ENCODE assay signal across 11 mouse cellular contexts in the genomic region with DNA sequence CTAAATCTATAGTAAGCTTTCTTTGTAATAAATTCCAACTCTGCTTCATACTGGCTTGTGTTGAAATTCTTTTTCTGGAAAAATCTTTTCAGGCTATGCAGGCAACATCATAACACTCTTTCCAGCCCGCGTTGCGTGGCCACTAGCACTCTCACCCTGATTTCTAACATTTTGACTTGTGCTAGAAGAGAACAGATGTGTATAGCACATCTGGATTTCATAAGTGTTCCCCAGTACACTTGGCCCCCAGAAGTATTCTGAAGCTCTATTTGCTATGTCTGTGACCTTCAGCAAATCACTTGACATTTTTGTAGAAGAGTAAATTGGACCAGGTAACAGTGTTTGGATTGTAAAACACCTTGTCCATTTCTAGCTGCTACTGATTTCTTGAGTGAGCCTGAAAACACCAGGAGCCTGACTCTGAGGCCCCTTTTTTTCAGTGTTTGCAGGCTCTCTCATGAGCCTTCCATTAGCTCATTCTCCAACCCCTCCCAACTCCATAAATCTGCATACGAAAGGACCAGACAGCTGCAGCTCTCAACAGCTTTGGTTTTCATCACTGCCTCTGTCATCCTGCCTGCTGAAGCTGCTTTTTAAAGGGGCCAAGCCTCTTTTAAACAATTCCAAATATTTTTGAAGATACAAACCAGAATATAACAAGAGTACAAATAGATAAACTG.
A peak's percentile ranks its signal among the peaks of the same experiment; 100 is the strongest.
DNase-seq lines count a peak whose midpoint lies in the region; ATAC-seq and TF ChIP-seq lines count a peak whose summit lies in the region.
"Had no signal": no experiment of that assay in that cellular context is flagged by ENCODE, and none has a peak within 500 bp of the region (broad histone marks: within the 10 kb centered on the region; RNA-seq: fewer than 3 reads in every experiment).

No protein-coding gene starts in this region.

- no peak for TF ChIP-seq CTCF in cerebellum, adult 2 months (IDR thresholded peaks at IDR 0.05; ENCODE audit: borderline replicate concordance, insufficient read depth, low read depth, low read length)

- no peaks in the 10 kb centered on the region for H3K36me3 ChIP-seq in intestine, embryonic 16.5 days (ENCODE audit: control insufficient read depth, insufficient read depth, low read length)
- H3K36me3 ChIP-seq in neural tube, embryonic 14.5 days (ENCODE audit: control insufficient read depth, insufficient read depth, low read length) = no peaks in the 10 kb centered on the region

- no peak for TF ChIP-seq POLR2A in cerebellum, adult 2 months (IDR thresholded peaks at IDR 0.05; ENCODE audit: borderline replicate concordance, insufficient read depth, low read length)

- DNase-seq in heart, adult 18-20 months = peak; percentile 0 to 2
- no peak for DNase-seq in heart, adult 11 months
- DNase-seq in embryo, embryonic 11.5 days (ENCODE audit: low read depth, low spot score) = peak; percentile 24
- no peak for DNase-seq in cerebellum, adult 2 months
- DNase-seq in gastrocnemius, adult 18-20 months (ENCODE audit: low spot score) = no peak
- no peak for DNase-seq in spleen, postnatal 36 days (ENCODE audit: low spot score in 2 of 2)
- DNase-seq: left cerebral cortex, postnatal 4 days had no signal

- H3K27me3 ChIP-seq in intestine, embryonic 16.5 days (replicated peaks; ENCODE audit: control insufficient read depth, insufficient read depth, low read length) = no peaks in the 10 kb centered on the region
- no peaks in the 10 kb centered on the region for H3K27me3 ChIP-seq in neural tube, embryonic 14.5 days (ENCODE audit: control insufficient read depth, insufficient read depth, low read length)
- no peaks in the 10 kb centered on the region for H3K27me3 ChIP-seq in cerebellum, adult 2 months (ENCODE audit: control insufficient read depth, insufficient read depth, low read length)
- H3K27me3 ChIP-seq: megakaryocyte, embryonic 14.5 days had no signal

- peak; percentile 56; the same call in 1 of the 2 replicates for ATAC-seq in intestine, embryonic 16.5 days
- ATAC-seq in neural tube, embryonic 14.5 days (ENCODE audit: low read depth) = peak; percentile 71; the same call in 1 of the 2 replicates
- ATAC-seq: activated CD4-positive, CD25-positive, alpha-beta regulatory T cell, adult 4 months had no signal

- H3K4me3 ChIP-seq in intestine, embryonic 16.5 days (ENCODE audit: low read length) = no peak overlapping the region
- no peak overlapping the region for H3K4me3 ChIP-seq in neural tube, embryonic 14.5 days (ENCODE audit: low read depth, low read length)
- H3K4me3 ChIP-seq in cerebellum, adult 2 months (replicated peaks; ENCODE audit: insufficient read depth, low read depth, low read length) = no peak overlapping the region
- H3K4me3 ChIP-seq: megakaryocyte, embryonic 14.5 days had no signal

- H3K9ac ChIP-seq in intestine, embryonic 16.5 days (ENCODE audit: low read depth, low read length) = no peak overlapping the region
- no peak overlapping the region for H3K9ac ChIP-seq in neural tube, embryonic 14.5 days (replicated peaks; ENCODE audit: low read depth, low read length)

- H3K27ac ChIP-seq in intestine, embryonic 16.5 days (ENCODE audit: low read length) = no peak overlapping the region; the same call in 1 of the 2 replicates
- H3K27ac ChIP-seq in neural tube, embryonic 14.5 days (ENCODE audit: low read depth, low read length) = no peak overlapping the region
- no peak overlapping the region for H3K27ac ChIP-seq in cerebellum, adult 2 months (ENCODE audit: insufficient read depth, low read length)

- WGBS in intestine, embryonic 16.5 days = 49% methylated on average over 4 of the region's 4 CpGs
- WGBS in neural tube, embryonic 14.5 days = 71% methylated on average over 4 of the region's 4 CpGs
- 91% methylated on average over 4 of the region's 4 CpGs for WGBS in cerebellum, adult 2 months

- H3K4me1 ChIP-seq in intestine, embryonic 16.5 days (ENCODE audit: control insufficient read depth, insufficient read depth, low read length) = no peaks in the 10 kb centered on the region
- no peaks in the 10 kb centered on the region for H3K4me1 ChIP-seq in neural tube, embryonic 14.5 days (ENCODE audit: control insufficient read depth, insufficient read depth, low read length)
- no peaks in the 10 kb centered on the region for H3K4me1 ChIP-seq in cerebellum, adult 2 months (ENCODE audit: control insufficient read depth, insufficient read depth, low read length)
- H3K4me1 ChIP-seq: megakaryocyte, embryonic 14.5 days had no signal

- H3K9me3 ChIP-seq in intestine, embryonic 16.5 days (ENCODE audit: control insufficient read depth, low read length) = no peaks in the 10 kb centered on the region
- H3K9me3 ChIP-seq in neural tube, embryonic 14.5 days (ENCODE audit: control insufficient read depth, low read length) = no peaks in the 10 kb centered on the region

- H3K4me2 ChIP-seq in intestine, embryonic 16.5 days (ENCODE audit: low read depth, low read length) = no peak overlapping the region
- no peak overlapping the region for H3K4me2 ChIP-seq in neural tube, embryonic 14.5 days (ENCODE audit: low read depth, low read length)

Comparison
In these comparisons a context has a peak if more than half of its experiments do, and no peak if none do; other contexts are left out.
1. DNase-seq: peak in heart, adult 18-20 months (2 of 2) and embryo, embryonic 11.5 days (single experiment); none in heart, adult 11 months (single experiment), cerebellum, adult 2 months (0 of 2), gastrocnemius, adult 18-20 months (single experiment) and spleen, postnatal 36 days (0 of 2).